Mouse (Mus musculus) brain, embryonic 14.5 days (tissue): ENCODE results near the gene Vps37c.

Experiments used
- CTCF ChIP-seq: fragments of 200-500 bp; IDR thresholded peaks from 2 replicates; pipeline ENCODE4 v1.5.1; 2012; ENCODE audit warnings: inconsistent platforms, mild to moderate bottlenecking, moderate library complexity, borderline replicate concordance; ENCODE audit not compliant: insufficient read depth, insufficient read length; ENCODE audit errors: extremely low read depth
- POLR2A ChIP-seq: fragments of 200-500 bp; IDR thresholded peaks from 2 replicates; pipeline ENCODE4 v1.6.1; 2012; ENCODE audit warnings: mild to moderate bottlenecking, inconsistent platforms, borderline replicate concordance; ENCODE audit not compliant: poor library complexity, insufficient read depth, insufficient read length, severe bottlenecking; ENCODE audit errors: extremely low read depth

DNA sequence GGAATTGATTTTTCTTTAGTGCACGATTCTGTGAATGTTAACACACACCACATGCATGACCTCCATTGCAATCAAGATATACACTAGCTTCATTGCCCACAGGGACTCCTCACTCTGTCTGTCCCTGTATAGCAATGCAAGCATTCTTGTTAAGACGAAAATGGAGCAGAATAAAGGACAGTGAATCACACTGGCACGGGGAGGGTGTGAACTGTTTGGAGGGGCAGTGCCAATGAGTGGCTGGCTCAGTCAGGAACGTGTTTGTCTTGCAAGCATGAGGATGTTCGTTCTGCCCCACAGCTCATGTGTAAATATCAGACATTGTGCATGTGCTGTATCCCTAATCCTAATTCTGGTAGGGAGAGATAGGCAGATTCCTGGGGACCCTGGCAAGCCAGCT is 41.9 kb downstream of the Vps37c start:
- TF ChIP-seq POLR2A (no peak), CTCF (no peak)
